Mouse (Mus musculus) MEL (cell line): ENCODE results near the gene Galns.

Experiments used
- BHLHE40 ChIP-seq: IDR thresholded peaks from 2 replicates; pipeline ENCODE4 v1.6.1; 2012; ENCODE audit warnings: low read depth, mild to moderate bottlenecking, inconsistent platforms, low read length, improper control_type of control experiment, borderline replicate concordance
- CHD2 ChIP-seq: IDR thresholded peaks from 2 replicates; pipeline ENCODE4 v1.6.1; 2011; ENCODE audit warnings: low read length, improper control_type of control experiment
- CTCF ChIP-seq, 3 experiments: IDR thresholded peaks in 2 of 3; conservative IDR thresholded peaks in 1 of 3; 2 replicates each; pipeline ENCODE4 v1.5.1; 2011 to 2012; ENCODE audit warnings: low read length in 3 of 3, low read depth in 2 of 3, mild to moderate bottlenecking in 2 of 3, improper control_type of control experiment in 1 of 3, inconsistent platforms in 1 of 3, mixed read lengths in 1 of 3, moderate library complexity in 1 of 3; ENCODE audit not compliant: control insufficient read depth in 1 of 3, insufficient read depth in 1 of 3, poor library complexity in 1 of 3, severe bottlenecking in 1 of 3
- E2F4 ChIP-seq: IDR thresholded peaks from 2 replicates; pipeline ENCODE4 v1.6.1; 2011; ENCODE audit warnings: low read depth, low read length, improper control_type of control experiment, borderline replicate concordance
- EP300 ChIP-seq, 2 experiments: IDR thresholded peaks; 2 replicates each; pipeline ENCODE4 v1.6.1; 2011; ENCODE audit warnings: improper control_type of control experiment in 2 of 2, low read length in 2 of 2, low read depth in 1 of 2, mild to moderate bottlenecking in 1 of 2
- HCFC1 ChIP-seq: IDR thresholded peaks from 2 replicates; pipeline ENCODE4 v1.6.1; 2012; ENCODE audit warnings: low read depth, mild to moderate bottlenecking, inconsistent platforms, low read length, improper control_type of control experiment, moderate library complexity
- MAZ ChIP-seq: IDR thresholded peaks from 2 replicates; pipeline ENCODE4 v1.6.1; 2012; ENCODE audit warnings: low read depth, mild to moderate bottlenecking, inconsistent platforms, low read length, improper control_type of control experiment
- POLR2A ChIP-seq, 2 experiments: IDR thresholded peaks; 2 replicates each; pipeline ENCODE4 v1.6.1; 2011 to 2012; ENCODE audit warnings: low read length in 2 of 2, mild to moderate bottlenecking in 2 of 2, control low read depth in 1 of 2, improper control_type of control experiment in 1 of 2, low read depth in 1 of 2, moderate library complexity in 1 of 2; ENCODE audit not compliant: control insufficient read depth in 1 of 2, insufficient read depth in 1 of 2, poor library complexity in 1 of 2
- TBP ChIP-seq: IDR thresholded peaks from 2 replicates; pipeline ENCODE4 v1.8.0; 2011; ENCODE audit warnings: low read depth, low read length, improper control_type of control experiment

GRCm38 (mm10) chr8:122606810-122607209, 4.5 kb downstream of the Galns start:
- TF ChIP-seq TBP (no peak), BHLHE40 (no peak), CTCF (IDR thresholded peaks at IDR 0.05 in 2 of 3, conservative IDR thresholded peaks at IDR 0.05 in 1 of 3; ENCODE audit: control insufficient read depth in 1 of 3, insufficient read depth in 1 of 3, low read depth in 2 of 3, low read length in 3 of 3, poor library complexity in 1 of 3, severe bottlenecking in 1 of 3) (no peak), POLR2A (IDR thresholded peaks at IDR 0.05; ENCODE audit: control insufficient read depth in 1 of 2, insufficient read depth in 1 of 2, low read depth in 1 of 2, low read length in 2 of 2, poor library complexity in 1 of 2) (no peak), MAZ (no peak), EP300 (IDR thresholded peaks at IDR 0.05; ENCODE audit: low read depth in 1 of 2, low read length in 2 of 2) (no peak), HCFC1 (no peak), CHD2 (no peak), E2F4 (no peak)
